Mouse (Mus musculus) mesoderm, embryonic 11.5 days (tissue): ENCODE measurements around the gene Jpt1.
"Not testable (repeated sequence)": the region's sequence is repeated elsewhere in the genome, so short reads cannot be mapped to it uniquely, and the experiment has no call there.

Experiments used
- DNase-seq: peaks from one replicate; pipeline ENCODE4 v3.0.0-alpha.2; 2012; ENCODE audit warnings: low read depth, low spot score

Gene Jpt1

GRCm38 (mm10) chr11:115512407-115513183 lies 1.6 kb downstream of the Jpt1 start:
- DNase-seq: no peak

- no peak for DNase-seq
Observed at GRCm38 (mm10) chr11:115512004-115512403, 2.2 kb downstream of the Jpt1 start.

- DNase-seq: no peak
Observed at GRCm38 (mm10) chr11:115511121-115511520, 3.1 kb downstream of the Jpt1 start.

- no peak for DNase-seq
Observed at GRCm38 (mm10) chr11:115510507-115510888, 3.7 kb downstream of the Jpt1 start.

GRCm38 (mm10) chr11:115509773-115510506 lies 4.2 kb downstream of the Jpt1 start:
- peak; percentile 29 for DNase-seq

- DNase-seq: no peak
Observed at GRCm38 (mm10) chr11:115508061-115508460, 6.1 kb downstream of the Jpt1 start.

- no peak for DNase-seq
Observed at GRCm38 (mm10) chr11:115506586-115506985, 7.6 kb downstream of the Jpt1 start.

GRCm38 (mm10) chr11:115502636-115503035 lies 11.6 kb downstream of the Jpt1 start:
- DNase-seq: no peak

GRCm38 (mm10) chr11:115496559-115496958 lies 17.6 kb downstream of the Jpt1 start:
- DNase-seq: not testable (repeated sequence)

GRCm38 (mm10) chr11:115492387-115492786 lies 21.8 kb downstream of the Jpt1 start:
- DNase-seq: no peak

GRCm38 (mm10) chr11:115491356-115492083 lies 22.7 kb downstream of the Jpt1 start, which contains the start of gene Nt5c:
Gene Nt5c, minus strand, starts transcription at chr11:115491862.
- DNase-seq: peak; percentile 73

GRCm38 (mm10) chr11:115490441-115491355 lies 23.5 kb downstream of the Jpt1 start:
- DNase-seq: no peak

GRCm38 (mm10) chr11:115488551-115489104 lies 25.6 kb downstream of the Jpt1 start:
- DNase-seq: no peak

- peak; percentile 62 for DNase-seq
Observed at GRCm38 (mm10) chr11:115485155-115485554, 29.0 kb downstream of the Jpt1 start.

GRCm38 (mm10) chr11:115483726-115484125 lies 30.5 kb downstream of the Jpt1 start:
- peak; percentile 80 for DNase-seq

GRCm38 (mm10) chr11:115483278-115483677 lies 30.9 kb downstream of the Jpt1 start:
- DNase-seq: no peak

GRCm38 (mm10) chr11:115481553-115482259 lies 32.5 kb downstream of the Jpt1 start:
- no peak for DNase-seq

- DNase-seq: no peak
Observed at GRCm38 (mm10) chr11:115478296-115478938, 35.8 kb downstream of the Jpt1 start.

- not testable (repeated sequence) for DNase-seq
Observed at GRCm38 (mm10) chr11:115477388-115477787, 36.8 kb downstream of the Jpt1 start.

GRCm38 (mm10) chr11:115476630-115477029 lies 37.6 kb downstream of the Jpt1 start:
- DNase-seq: not testable (repeated sequence)
